Mouse (Mus musculus) lung, postnatal 0 days (tissue): ENCODE data around the gene Gm20696. TPM values are rescaled to one million over a fixed set of nuclear protein-coding genes. Genes with fewer than 3 reads are reported as not detected.

Source experiments
- ATAC-seq: fragments of 200-750 bp; cut with Nextera tagmentation; 2 replicates; pipeline ENCODE4 v1.8.0; 2017; ENCODE audit warnings: moderate library complexity
- DNase-seq: peaks from one replicate; pipeline ENCODE4 v3.0.0-alpha.2; 2016; ENCODE audit warnings: low spot score
- H3K27ac ChIP-seq: fragments of 300-500 bp; sonication (generic); 2 replicates; pipeline ENCODE4 v1.5.1; 2014; ENCODE audit warnings: antibody characterized with exemption, mild to moderate bottlenecking, low read length, mixed read lengths
- H3K27me3 ChIP-seq: fragments of 300-500 bp; sonication (generic); replicated peaks from 2 replicates; pipeline ENCODE4 v1.6.1; 2014; ENCODE audit warnings: low read length, mixed read lengths; ENCODE audit not compliant: insufficient read depth
- H3K36me3 ChIP-seq: fragments of 300-500 bp; sonication (generic); 2 replicates; pipeline ENCODE4 v1.6.1; 2014; ENCODE audit warnings: low read length, mixed read lengths; ENCODE audit not compliant: insufficient read depth
- H3K4me1 ChIP-seq: fragments of 300-500 bp; sonication (generic); 2 replicates; pipeline ENCODE4 v1.6.1; 2014; ENCODE audit warnings: antibody characterized with exemption, low read depth, low read length, mixed read lengths; ENCODE audit not compliant: insufficient read depth
- H3K4me2 ChIP-seq: fragments of 300-500 bp; sonication (generic); replicated peaks from 2 replicates; pipeline ENCODE4 v1.6.1; 2014; ENCODE audit warnings: low read depth, mild to moderate bottlenecking, low read length, moderate library complexity, mixed read lengths
- H3K4me3 ChIP-seq: fragments of 300-500 bp; sonication (generic); 2 replicates; pipeline ENCODE4 v1.5.1; 2014; ENCODE audit warnings: low read depth, low read length
- H3K9ac ChIP-seq: fragments of 300-500 bp; sonication (generic); replicated peaks from 2 replicates; pipeline ENCODE4 v1.6.1; 2014; ENCODE audit warnings: low read depth, mild to moderate bottlenecking
- H3K9me3 ChIP-seq: fragments of 300-500 bp; sonication (generic); 2 replicates; pipeline ENCODE4 v1.6.1; 2016; ENCODE audit warnings: low read length, mixed read lengths
- CTCF ChIP-seq: IDR thresholded peaks from 2 replicates; pipeline ENCODE4 v1.5.1; 2016; ENCODE audit warnings: antibody characterized with exemption, mild to moderate bottlenecking
- EP300 ChIP-seq: IDR thresholded peaks from 2 replicates; pipeline ENCODE4 v1.6.1; 2016; ENCODE audit warnings: antibody characterized with exemption, mild to moderate bottlenecking, control low read depth
- WGBS: fragments of 180-500 bp; shearing (Covaris S2); extraction: QIAGEN DNeasy Blood & Tissue Kit; methylation state at CpG from one replicate; pipeline ENCODE4 v1.1.7; 2014; 5-methylcytosine and 5-hydroxymethylcytosine counted together
- polyA plus RNA-seq: library from polyadenylated mRNA; unstranded; fragments of >200 nt; fragmentation: Nextera tagmentation; extraction: Ambion mirVana; gene quantifications from 2 replicates; pipeline ENCODE4 v1.2.1, GENCODE M21; 2015

Gm20696 gene
- polyA plus RNA-seq, 1 experiment from 2014 or later = 2.3 TPM

DNA sequence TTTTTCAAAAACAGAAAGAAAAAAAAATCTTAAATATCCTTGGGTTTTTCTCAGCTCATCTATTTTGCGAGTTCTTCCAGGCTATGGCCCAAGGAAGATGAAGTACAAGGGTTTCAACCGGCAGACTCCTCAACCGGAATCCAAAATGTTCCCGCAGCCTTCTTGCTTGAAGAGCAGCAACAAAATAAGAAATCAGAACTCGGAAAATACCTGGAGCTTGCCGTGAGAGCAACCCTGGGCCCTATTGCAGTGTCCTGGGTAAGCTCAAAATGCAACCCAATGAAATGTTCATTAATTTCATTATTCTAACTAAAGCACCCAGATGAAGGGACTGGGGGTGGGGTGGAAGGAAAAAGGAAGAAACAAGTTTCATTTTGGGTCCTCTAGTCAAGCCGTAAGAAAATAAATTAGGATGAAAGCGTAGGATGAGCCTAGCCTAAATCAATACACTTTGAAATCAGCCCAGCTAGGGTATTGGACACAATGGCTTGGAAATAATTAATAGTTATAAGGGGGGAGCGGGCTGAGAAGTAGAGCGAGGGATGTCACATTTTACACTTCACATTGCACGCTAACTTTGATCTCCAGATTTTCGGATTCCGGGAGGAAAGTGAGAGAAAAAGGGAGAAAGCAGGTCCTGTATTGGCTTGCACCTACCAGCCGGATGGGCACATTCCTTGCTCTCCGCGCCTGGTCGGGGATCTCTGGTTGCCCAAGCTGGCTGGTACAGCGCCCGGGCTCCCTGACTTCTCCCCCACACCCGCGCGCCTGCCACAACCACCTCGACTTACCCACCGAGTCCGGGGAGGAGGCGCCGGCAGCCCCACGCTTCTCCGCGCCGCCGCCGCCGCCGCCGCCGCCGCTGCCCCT is 146.6 kb downstream of the Gm20696 start:
- no peaks in the 10 kb centered on the region for H3K27me3 ChIP-seq
- 5% methylated on average over 38 of the region's 38 CpGs for WGBS
- no peak for TF ChIP-seq EP300
- no peak for TF ChIP-seq CTCF

DNA sequence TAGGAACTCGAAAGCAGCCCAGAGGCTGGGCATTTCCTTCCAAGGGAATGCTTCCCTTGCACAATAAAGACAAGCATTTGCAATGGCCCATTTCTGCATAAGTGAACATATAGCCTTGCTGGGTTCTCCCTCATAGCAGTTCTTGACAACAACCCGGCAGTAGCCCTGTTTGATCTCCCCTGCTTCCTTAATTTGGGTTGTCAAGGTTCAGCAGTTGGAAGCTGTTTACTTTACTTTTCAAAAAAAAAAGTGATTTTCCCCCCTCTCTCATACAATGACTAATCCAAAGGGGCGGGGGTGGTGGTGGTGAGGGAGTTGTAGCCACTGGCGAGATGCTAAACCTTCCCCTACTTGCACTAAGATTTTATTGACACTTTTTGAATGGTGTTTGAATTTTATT is 147.5 kb downstream of the Gm20696 start:
- ATAC-seq (no peak), DNase-seq (no peak)
- Histone ChIP-seq H3K27ac (no peak overlapping the region), H3K27me3 (no peaks in the 10 kb centered on the region), H3K4me2 (no peak overlapping the region), H3K4me3 (no peak overlapping the region), H3K4me1 (no peaks in the 10 kb centered on the region), H3K9me3 (no peaks in the 10 kb centered on the region), H3K9ac (no peak overlapping the region), H3K36me3 (no peaks in the 10 kb centered on the region)
- TF ChIP-seq EP300 = no peak
- no peak for TF ChIP-seq CTCF
- 38% methylated on average over 4 of the region's 4 CpGs for WGBS

More for the DNA sequence above, 146.6 kb downstream of the Gm20696 start:
- Histone ChIP-seq H3K9ac (peak overlapping the region; percentile 99), H3K4me2 (peak overlapping the region; percentile 87), H3K9me3 (no peaks in the 10 kb centered on the region), H3K36me3 (no peaks in the 10 kb centered on the region), H3K4me1 (no peaks in the 10 kb centered on the region), H3K4me3 (peak overlapping the region; percentile 86), H3K27ac (peak overlapping the region; percentile 100)
- DNase-seq (peak; percentile 33), ATAC-seq (no peak)

DNA sequence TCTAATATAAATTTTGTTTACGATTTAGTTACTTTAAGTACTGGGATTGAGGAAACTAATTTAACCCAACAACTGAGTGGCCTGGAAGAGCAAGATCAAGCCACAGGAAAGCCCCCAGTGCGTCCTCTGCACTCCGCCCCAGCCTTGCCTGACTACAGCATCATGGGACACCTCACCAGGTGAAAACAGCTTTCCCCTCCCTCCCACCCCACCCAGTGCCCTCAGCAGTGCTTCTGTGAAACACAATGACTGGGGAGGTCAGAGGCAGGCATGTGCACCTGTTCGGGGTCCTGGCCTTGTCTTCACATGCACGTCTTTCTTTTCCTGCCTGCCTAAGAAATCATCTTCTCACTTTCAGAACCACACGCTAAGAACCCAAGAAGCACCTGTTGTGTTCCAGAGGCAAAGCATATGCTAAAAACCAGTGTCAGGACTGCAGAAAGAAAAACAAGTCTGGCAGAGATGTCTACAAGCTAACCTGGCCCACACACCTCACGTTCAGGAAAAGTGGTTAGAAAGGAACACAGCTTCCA is 150.9 kb downstream of the Gm20696 start:
- Histone ChIP-seq H3K9ac (no peak overlapping the region), H3K9me3 (no peaks in the 10 kb centered on the region), H3K27me3 (no peaks in the 10 kb centered on the region), H3K27ac (no peak overlapping the region), H3K4me2 (no peak overlapping the region), H3K4me1 (no peaks in the 10 kb centered on the region), H3K36me3 (0 out of 2 replicates have a peak, but pooled peaks cover 3% of the 10 kb centered on the region), H3K4me3 (no peak overlapping the region)
- ATAC-seq = no peak
- DNase-seq = no peak
- 80% methylated on average over 7 of the region's 7 CpGs for WGBS
- TF ChIP-seq CTCF (no peak), EP300 (no peak)

DNA sequence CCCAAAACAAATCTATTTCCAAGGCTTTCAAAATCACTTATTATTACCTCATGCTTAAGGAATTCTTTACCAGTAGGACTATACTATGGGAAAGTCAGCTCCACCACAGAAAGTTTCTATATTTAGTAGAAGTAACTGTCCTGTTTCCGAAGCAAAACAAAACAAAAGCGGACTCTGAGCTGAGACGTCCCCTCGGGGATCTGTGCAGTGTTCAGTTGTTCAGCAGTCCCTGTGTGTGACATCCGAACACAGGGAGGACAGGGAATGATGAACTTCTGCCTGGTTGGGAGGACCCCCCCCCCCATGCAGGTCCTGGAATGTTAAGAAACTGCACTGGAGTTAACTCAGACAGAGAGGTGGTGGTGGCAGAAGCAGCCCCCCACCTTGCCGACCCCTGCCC is 154.7 kb downstream of the Gm20696 start:
- H3K27me3 ChIP-seq = no peaks in the 10 kb centered on the region
- H3K36me3 ChIP-seq = 0 out of 2 replicates have a peak, but pooled peaks cover 3% of the 10 kb centered on the region
- no peak overlapping the region for H3K9ac ChIP-seq
- TF ChIP-seq EP300 (no peak), CTCF (no peak)
- no peak overlapping the region for H3K4me2 ChIP-seq
- DNase-seq (no peak), ATAC-seq (peak; percentile 11; the same call in 1 of the 2 replicates)
- H3K27ac ChIP-seq = no peak overlapping the region
- H3K4me3 ChIP-seq = no peak overlapping the region
- H3K9me3 ChIP-seq = no peaks in the 10 kb centered on the region
- no peaks in the 10 kb centered on the region; the same call in 1 of the 2 replicates for H3K4me1 ChIP-seq
- 37% methylated on average over 6 of the region's 6 CpGs for WGBS

DNA sequence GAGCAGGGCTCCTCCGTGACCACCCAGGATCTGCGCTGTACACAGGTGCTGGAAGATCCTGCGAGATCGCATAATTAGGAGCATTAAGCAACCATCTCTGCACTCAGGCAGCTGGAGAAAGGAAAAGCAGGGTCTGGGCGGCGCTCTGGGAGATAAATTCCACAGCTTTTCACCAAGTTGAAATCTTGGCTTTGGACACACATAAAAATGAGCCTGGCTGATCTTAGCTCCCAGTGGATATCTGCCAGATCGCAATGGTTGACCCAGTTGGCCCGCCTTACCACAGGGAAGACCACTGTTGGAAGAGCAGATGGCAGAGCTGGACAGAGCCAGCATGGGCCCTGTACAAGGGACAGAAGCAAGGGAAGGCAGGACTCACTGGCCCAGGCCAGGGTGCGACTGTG is 157.4 kb downstream of the Gm20696 start:
- no peaks in the 10 kb centered on the region for H3K27me3 ChIP-seq
- 78% methylated on average over 9 of the region's 9 CpGs for WGBS
- H3K27ac ChIP-seq = no peak overlapping the region
- peaks cover 7% of the 10 kb centered on the region; the same call in 1 of the 2 replicates for H3K36me3 ChIP-seq
- TF ChIP-seq CTCF (no peak), EP300 (no peak)
- DNase-seq (no peak), ATAC-seq (no peak)
- H3K4me2 ChIP-seq = no peak overlapping the region
- no peak overlapping the region for H3K9ac ChIP-seq
- H3K4me1 ChIP-seq = no peaks in the 10 kb centered on the region; the same call in 1 of the 2 replicates
- H3K9me3 ChIP-seq = no peaks in the 10 kb centered on the region
- H3K4me3 ChIP-seq = no peak overlapping the region

DNA sequence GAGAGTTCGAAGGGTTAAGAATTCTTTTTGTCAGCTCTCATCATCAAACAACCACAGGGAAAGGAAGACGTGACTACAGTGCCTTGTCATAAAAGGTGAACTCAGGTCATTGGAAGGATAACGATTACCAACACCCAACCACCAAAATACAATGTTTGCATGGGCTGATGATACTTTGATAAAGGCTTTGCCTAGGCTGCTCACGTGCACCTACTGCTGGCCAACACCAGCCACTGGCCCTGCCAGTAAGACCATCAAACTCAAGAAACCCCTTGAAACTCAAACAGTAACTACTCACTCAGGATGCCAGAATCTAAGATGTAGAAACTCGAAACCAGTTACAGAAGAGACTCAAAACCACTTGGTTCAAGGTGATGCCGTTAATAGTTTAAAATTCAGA is 159.8 kb downstream of the Gm20696 start:
- Histone ChIP-seq H3K27ac (no peak overlapping the region), H3K36me3 (peaks cover 5% of the 10 kb centered on the region; the same call in 1 of the 2 replicates), H3K27me3 (no peaks in the 10 kb centered on the region), H3K9ac (no peak overlapping the region), H3K4me1 (no peaks in the 10 kb centered on the region; the same call in 1 of the 2 replicates), H3K9me3 (no peaks in the 10 kb centered on the region), H3K4me3 (no peak overlapping the region), H3K4me2 (no peak overlapping the region)
- ATAC-seq (no peak), DNase-seq (no peak)
- 74% methylated on average over 6 of the region's 6 CpGs for WGBS
- no peak for TF ChIP-seq EP300
- peak; percentile 31 for TF ChIP-seq CTCF
